Mouse (Mus musculus): ENCODE data around the gene Kcnj11.

The Kcnj11 gene

GRCm38 (mm10) chr7:46103771-46104170 is 3.2 kb upstream of the Kcnj11 start:
- no peak for DNase-seq

- DNase-seq, result no peak
These were observed 2.6 kb upstream of the Kcnj11 start for GRCm38 (mm10) chr7:46103075-46103591.

DNA sequence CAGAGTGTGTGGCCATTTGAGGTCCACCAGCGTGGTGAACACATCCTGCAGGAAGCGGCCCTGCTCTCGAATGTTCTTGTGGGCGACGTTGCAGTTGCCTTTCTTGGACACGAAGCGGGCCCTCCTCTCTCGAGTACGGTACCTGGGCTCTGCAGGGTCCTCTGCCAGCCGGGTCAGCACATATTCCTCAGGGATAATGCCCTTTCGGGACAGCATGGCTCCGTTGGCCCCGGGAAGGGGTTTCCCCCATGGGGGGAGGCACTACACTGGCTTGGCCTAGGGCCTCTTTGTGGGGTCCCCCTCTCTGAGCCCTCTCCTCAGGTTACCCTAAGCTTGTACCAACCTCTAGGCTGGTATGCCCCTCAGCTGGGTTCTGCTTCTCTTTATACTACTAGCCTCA is 882 bp downstream of the Kcnj11 start:
- DNase-seq, result no peak

DNA sequence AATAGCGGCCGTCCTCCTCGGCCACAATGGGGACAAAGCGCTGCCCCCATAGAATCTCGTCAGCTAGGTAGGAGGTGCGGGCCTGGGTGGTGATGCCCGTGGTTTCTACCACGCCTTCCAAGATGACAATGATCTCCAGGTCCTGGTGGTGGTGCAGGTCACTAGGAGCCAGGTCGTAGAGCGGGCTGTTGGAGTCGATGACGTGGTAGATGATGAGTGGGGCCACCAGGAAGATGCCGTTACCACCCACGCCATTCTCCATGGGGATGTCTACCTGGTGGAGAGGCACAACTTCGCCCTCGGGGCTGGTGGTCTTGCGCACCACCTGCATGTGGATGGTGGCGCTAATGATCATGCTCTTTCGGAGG is 1.7 kb downstream of the Kcnj11 start:
- DNase-seq, result no peak

- no peak for DNase-seq
These were observed 2.2 kb downstream of the Kcnj11 start for GRCm38 (mm10) chr7:46098221-46098918.

DNA sequence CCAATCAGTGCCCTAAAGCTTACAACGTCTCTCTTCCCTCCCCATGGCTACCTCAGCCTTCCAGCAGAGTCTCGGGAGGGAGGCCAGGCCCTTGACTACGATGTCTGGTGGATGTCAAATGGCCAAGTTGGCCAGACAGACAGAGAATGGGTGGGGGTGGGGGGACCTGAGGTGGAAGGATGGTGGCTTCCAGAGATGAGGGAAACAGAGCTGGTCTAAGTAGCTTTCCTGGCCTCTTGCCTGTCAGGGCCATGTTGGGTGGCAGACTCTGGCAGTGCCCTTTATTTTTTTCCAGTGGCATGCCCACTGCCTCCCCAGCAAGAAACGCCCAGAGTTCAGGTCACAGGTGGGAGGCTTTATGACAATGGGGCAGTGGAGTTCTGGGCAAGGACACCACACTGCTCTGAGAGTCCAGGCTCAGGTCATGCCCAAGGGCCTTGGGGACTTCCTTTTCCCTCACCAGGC is 3.2 kb downstream of the Kcnj11 start:
- DNase-seq, result no peak

DNA sequence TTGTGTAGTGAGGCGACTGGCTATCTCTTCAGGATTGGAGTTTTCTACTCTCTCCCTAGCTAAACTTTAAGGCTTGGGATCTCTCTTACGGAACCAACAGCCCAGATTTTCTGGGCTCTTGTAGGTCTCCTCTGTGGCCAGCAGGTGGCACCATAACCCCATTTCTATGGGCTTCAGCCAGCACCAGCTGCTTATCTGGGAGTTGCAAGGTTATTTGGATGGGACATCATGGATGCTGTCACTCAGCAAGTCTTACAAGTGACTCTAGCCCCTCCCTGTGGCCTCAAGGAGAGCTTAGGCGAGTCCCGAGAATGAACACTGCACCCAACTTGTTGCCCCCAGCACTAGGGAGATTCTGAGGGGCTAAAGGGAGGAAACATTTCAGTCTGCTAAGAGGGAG is 4.4 kb downstream of the Kcnj11 start:
- peak; percentile 22 to 45 for DNase-seq

DNA sequence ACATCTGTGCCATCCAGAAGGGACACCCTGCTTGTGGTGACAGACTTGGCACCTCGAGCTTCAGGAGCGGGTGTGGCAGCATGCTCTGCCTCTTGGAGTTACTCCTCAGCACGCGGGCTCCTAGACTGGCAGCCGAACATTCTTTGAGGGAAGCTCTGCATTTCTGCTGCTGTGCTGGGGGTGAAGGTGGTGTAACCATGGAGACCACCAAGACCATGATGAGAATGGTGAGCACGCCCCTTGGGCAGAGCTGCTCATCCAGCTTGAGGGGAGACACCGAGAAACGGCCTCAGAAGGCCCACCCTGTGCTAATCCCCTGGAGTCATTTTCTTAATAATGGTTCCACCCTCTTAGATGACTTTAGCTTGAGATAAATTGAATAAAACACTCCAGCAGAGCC is 7.8 kb downstream of the Kcnj11 start:
- DNase-seq, result no peak

DNA sequence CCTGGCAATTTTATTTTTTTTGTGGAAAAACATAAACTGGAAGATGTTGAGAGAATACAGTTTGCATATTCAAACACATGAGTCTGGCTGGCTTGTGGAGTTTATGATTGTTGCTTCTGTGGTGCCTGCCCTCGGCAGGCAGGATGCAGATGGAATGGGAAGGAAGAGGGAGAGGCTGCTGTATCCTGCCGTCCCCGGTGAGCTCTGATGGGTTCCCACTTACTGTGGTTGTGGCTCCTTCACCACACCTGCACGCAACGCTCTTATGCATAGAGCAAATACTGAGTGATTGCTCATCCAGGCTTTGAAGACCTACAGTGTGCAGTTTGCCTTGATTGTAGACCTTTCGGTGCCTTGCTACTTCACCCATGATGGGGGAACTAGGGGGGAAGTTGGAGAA is 12.3 kb downstream of the Kcnj11 start:
- DNase-seq, result no peak

- DNase-seq, result no peak
These were observed 14.2 kb downstream of the Kcnj11 start for GRCm38 (mm10) chr7:46086378-46086777.

DNA sequence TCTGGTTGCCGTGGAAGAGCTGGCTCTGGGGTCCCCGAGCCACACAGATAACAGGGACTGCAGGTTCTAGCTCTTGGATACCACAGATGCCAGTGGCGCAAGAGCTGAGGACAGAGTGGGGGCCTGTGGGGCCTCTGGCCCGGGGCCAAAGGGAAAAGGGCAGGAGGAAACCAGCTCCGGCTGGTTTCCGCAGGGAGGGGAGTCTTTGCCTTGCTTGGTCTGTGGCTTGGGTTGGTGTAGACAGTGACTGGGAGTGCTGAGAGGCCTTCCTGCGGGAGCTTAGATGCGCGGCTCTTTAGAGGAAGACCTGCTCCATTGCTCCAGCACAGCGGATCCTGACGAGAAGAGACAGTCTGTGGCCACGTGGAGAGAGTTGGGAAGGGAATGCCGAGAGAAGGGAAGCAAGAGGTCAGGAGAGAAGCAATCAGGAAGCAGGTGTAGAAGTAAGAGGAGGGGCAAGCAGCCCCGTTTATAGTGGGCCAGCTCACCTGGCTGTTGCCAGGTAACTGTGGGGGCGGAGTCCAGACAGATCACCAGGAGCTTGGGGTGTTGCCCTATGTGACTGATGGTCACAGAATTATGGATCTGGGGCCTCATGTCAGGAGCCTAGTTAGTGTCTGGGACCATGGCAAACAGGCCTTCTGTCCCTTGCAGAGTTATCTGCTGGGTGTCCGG is 15.6 kb downstream of the Kcnj11 start:
- peak in 1 of 2 experiments; percentile 9 for DNase-seq

- DNase-seq, result no peak
These were observed 16.5 kb downstream of the Kcnj11 start for GRCm38 (mm10) chr7:46084024-46084423.

GRCm38 (mm10) chr7:46077675-46078074 is 22.9 kb downstream of the Kcnj11 start:
- no peak for DNase-seq

- no peak for DNase-seq
These were observed 23.7 kb downstream of the Kcnj11 start for GRCm38 (mm10) chr7:46076844-46077243.

- DNase-seq, result no peak
These were observed 31.7 kb downstream of the Kcnj11 start for GRCm38 (mm10) chr7:46068831-46069230.

GRCm38 (mm10) chr7:46063296-46063695 is 37.3 kb downstream of the Kcnj11 start:
- DNase-seq, result no peak

- no peak for DNase-seq
These were observed 39.0 kb downstream of the Kcnj11 start for GRCm38 (mm10) chr7:46061614-46062013.

- DNase-seq, result no peak
These were observed 39.9 kb downstream of the Kcnj11 start for GRCm38 (mm10) chr7:46060688-46061087.

- DNase-seq, result no peak
These were observed 41.7 kb downstream of the Kcnj11 start for GRCm38 (mm10) chr7:46058882-46059281.

DNA sequence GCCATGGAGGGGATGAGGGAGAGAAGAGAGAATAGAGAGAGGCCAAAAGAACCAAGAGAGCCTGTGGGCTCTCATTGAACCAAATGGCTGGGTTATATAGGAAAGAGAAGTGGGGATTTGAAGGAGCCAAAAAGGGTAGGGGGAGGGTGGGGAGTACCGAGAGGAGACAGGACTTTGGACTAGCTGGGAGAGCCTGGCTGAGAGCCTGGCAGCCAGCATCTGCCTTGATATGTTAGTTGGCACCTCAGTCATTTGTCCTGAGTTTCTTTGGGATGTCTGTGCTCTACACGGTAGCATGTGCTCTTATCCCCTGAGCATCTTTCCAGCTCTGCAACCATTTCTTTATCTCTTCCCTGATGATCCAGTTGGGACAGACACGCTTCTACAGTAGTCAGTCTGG is 47.0 kb downstream of the Kcnj11 start:
- no peak for DNase-seq

- DNase-seq, result no peak
These were observed 48.3 kb downstream of the Kcnj11 start for GRCm38 (mm10) chr7:46052161-46052821.

DNA sequence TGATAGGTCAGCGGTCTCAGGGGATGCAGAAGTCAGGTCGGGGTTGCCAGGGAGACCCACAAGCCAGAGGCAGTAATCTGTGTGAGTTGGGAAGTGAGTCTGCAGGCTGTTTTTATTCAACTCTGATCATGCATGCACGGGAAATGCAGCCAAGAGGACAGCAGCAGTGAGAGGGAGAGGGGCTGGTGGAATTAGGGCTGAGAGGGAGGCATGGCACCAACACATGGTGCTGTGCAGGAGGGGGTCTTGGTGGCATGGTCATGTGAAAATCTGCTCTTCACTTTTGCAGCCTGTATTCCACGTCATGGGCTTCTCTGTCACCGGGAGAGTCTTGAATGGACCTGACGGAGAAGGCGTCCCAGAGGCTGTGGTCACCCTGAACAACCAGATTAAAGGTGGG is 50.6 kb downstream of the Kcnj11 start:
- no peak for DNase-seq

DNA sequence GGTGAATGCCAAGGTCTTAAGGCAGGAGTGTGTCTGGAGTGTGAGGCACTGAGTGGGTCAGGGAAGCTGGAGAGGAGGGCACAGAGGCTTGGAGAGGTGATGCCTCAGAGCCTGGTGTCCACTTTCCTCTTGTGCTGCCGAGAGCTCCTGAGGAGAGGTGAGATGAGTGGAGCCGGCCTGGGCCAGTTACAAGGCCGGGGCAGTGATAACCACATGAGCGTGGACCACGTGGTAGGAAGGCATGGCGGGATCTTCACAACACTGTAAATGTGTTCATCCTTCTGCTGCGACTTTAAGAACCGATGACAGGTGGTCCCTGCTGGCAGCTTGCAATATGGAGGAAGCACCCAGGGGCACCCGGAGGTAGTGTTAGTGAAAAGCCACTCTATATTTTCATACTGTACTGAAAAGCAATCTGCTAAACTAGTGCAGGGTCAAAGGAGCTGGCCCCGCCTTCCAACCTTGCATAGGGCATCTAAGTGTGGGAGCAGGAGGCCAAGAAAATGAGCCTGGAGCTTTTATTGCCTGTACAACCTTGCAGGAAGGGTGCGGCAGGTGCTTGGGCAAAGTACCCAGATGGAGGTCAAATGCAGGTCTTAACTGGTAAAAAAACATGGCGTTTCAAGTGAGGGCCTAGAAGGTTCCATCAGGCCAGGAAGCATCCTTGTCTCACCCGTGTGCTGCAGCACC is 52.5 kb downstream of the Kcnj11 start:
- DNase-seq, result no peak
